Mouse (Mus musculus) testis, adult 2 months (tissue): ENCODE data around the gene Bmpr1b. TPM values are rescaled to one million over a fixed set of nuclear protein-coding genes. Genes with fewer than 3 reads are reported as not detected.

Source experiments
- H3K27ac ChIP-seq: fragments of 200-500 bp; 2 replicates; pipeline ENCODE4 v1.5.1; 2012; ENCODE audit warnings: low read depth, low read length; ENCODE audit not compliant: control insufficient read depth, insufficient read depth
- H3K27me3 ChIP-seq: fragments of 200-500 bp; 2 replicates; pipeline ENCODE4 v1.6.1; 2012; ENCODE audit warnings: mild to moderate bottlenecking, low read length, moderate library complexity; ENCODE audit not compliant: control insufficient read depth, insufficient read depth
- H3K36me3 ChIP-seq: fragments of 200-500 bp; 2 replicates; pipeline ENCODE4 v1.6.1; 2012; ENCODE audit warnings: mild to moderate bottlenecking, low read length; ENCODE audit not compliant: control insufficient read depth, insufficient read depth
- H3K4me1 ChIP-seq: fragments of 200-500 bp; 2 replicates; pipeline ENCODE4 v1.6.1; 2012; ENCODE audit warnings: low read length; ENCODE audit not compliant: control insufficient read depth, insufficient read depth
- H3K4me3 ChIP-seq: fragments of 200-500 bp; 2 replicates; pipeline ENCODE4 v1.5.1; 2012; ENCODE audit warnings: low read depth, mild to moderate bottlenecking, low read length, moderate library complexity, mixed read lengths; ENCODE audit not compliant: control insufficient read depth
- CTCF ChIP-seq: fragments of 200-500 bp; IDR thresholded peaks from 2 replicates; pipeline ENCODE4 v1.5.1; 2012; ENCODE audit warnings: low read depth, mild to moderate bottlenecking, inconsistent platforms, low read length, moderate library complexity; ENCODE audit not compliant: control insufficient read depth, insufficient read depth, insufficient replicate concordance
- POLR2A ChIP-seq: fragments of 200-500 bp; IDR thresholded peaks from 2 replicates; pipeline ENCODE4 v1.6.1; 2012; ENCODE audit warnings: low read depth, mild to moderate bottlenecking, inconsistent platforms, low read length, moderate library complexity; ENCODE audit not compliant: control insufficient read depth
- polyA plus RNA-seq: library from polyadenylated mRNA; depleted of rRNA; stranded (reverse); fragments of >200 nt; gene quantifications from 2 replicates; pipeline ENCODE4 v1.2.3, GENCODE M21; 2012

The Bmpr1b gene
- polyA plus RNA-seq, 1 experiment: 0.10 TPM

DNA sequence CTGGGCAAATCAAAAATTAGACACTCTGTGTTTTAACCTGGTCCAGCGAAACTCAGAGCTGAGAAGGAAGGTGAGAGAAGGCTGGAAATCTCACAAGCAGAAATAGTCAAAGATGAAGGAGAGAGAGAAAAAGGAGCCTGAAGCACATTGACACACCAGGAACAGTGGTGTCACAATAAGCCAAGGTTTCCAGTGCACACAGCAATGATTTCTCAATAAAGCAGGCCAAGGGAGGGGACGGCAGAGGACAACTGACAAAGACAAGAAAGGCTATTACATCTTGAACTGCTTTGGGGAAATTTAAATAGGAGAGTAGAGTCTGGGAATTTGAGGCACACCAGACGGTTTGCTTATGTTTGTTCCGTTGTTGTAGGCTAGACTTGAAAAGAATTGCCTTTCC lies 314.9 kb downstream of the Bmpr1b start:
- TF ChIP-seq CTCF: no peak
- no peak for TF ChIP-seq POLR2A
- H3K36me3 ChIP-seq: no peaks in the 10 kb centered on the region

GRCm38 (mm10) chr3:141850141-141850540 lies 319.1 kb downstream of the Bmpr1b start:
- no peak overlapping the region for H3K27ac ChIP-seq
- H3K4me3 ChIP-seq: no peak overlapping the region
- no peaks in the 10 kb centered on the region for H3K36me3 ChIP-seq
- H3K4me1 ChIP-seq: no peaks in the 10 kb centered on the region
- TF ChIP-seq POLR2A: no peak
- TF ChIP-seq CTCF: no peak
- no peaks in the 10 kb centered on the region for H3K27me3 ChIP-seq

More for the DNA sequence above, 314.9 kb downstream of the Bmpr1b start:
- no peaks in the 10 kb centered on the region for H3K27me3 ChIP-seq
- no peak overlapping the region for H3K4me3 ChIP-seq
- no peak overlapping the region for H3K27ac ChIP-seq
- H3K4me1 ChIP-seq: no peaks in the 10 kb centered on the region

DNA sequence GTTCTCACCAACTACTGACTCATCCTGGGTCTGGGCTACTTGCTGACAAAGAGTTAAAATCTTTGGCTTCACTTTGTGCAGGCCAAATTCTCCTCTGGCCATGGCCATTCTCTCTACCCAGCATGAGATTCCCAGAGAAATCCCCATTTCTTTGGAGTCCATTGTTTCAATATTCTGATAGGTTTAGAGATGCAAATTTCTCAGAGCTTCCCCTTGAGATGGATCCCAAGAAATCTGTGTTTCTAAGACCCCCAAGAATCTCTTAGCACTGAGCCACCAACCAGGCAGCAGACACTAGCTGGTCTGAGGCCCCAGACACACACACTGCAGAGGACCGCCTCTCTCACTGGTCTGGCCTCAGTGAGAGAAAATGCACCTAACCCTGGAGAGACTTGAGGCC lies 320.0 kb downstream of the Bmpr1b start:
- Histone ChIP-seq H3K27me3 (no peaks in the 10 kb centered on the region), H3K36me3 (no peaks in the 10 kb centered on the region), H3K4me1 (no peaks in the 10 kb centered on the region), H3K4me3 (no peak overlapping the region), H3K27ac (no peak overlapping the region)
- TF ChIP-seq CTCF (no peak), POLR2A (no peak)

DNA sequence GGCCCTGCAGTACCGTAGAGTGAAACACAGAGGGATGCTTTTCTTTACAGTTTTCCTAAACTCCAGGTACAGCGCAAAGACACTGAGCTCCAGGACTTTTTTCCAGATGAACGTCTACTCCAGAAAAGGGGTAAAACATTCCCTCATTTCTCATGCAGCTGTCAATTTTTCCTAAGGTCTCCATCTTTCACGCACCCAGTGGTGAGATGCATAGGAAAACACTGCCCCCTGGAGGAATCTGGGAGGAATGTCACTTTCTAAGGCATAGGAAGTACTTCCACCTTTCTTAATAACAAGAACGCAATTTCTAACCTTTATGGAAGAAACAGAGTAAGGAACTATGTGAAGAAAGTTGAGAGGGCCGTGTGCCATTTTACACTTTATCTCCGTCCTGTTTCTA lies 330.4 kb downstream of the Bmpr1b start:
- Histone ChIP-seq H3K36me3 (no peaks in the 10 kb centered on the region), H3K27me3 (no peaks in the 10 kb centered on the region), H3K27ac (no peak overlapping the region), H3K4me3 (no peak overlapping the region), H3K4me1 (no peaks in the 10 kb centered on the region)
- no peak for TF ChIP-seq POLR2A
- TF ChIP-seq CTCF: peak; percentile 13; the same call in 1 of the 2 replicates

DNA sequence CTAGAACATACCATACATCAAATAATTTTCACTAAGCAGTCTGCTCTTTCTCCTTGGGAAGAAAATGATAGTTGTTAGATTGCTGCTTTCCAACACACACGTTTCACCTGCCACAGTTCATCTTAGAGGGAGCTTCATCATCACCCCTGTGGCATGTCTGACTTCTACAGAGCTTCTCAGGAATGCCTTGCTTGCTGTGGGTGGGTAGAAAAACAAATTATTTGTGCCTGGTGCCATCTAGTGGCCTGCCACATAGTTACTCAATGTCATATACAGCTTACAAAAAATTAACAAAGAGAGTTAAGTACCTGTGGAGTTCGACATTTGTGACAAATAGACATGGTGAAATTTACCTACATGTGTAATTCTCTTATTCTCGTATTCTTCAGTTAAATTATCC lies 338.1 kb downstream of the Bmpr1b start:
- no peak overlapping the region for H3K27ac ChIP-seq

DNA sequence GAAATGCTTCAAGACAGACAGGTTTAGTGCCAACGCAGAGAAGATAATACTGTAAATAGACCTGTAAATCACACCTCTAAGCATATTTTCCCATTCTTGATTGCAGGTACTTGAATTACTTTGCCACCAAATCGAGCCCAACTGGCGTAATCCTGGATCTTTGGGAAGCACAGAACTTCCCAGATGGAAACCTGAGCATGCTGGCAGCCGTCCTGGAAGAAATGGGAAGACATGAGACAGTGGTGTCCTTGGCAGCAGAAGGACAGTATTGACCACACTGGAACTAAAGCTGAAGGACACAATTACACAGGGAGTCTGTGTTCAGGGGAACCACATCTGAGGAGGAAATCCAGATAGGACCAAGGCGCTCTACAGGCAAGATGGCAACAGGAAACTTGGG lies 340.9 kb downstream of the Bmpr1b start:
- Histone ChIP-seq H3K36me3 (no peaks in the 10 kb centered on the region), H3K27me3 (no peaks in the 10 kb centered on the region), H3K4me1 (no peaks in the 10 kb centered on the region), H3K4me3 (no peak overlapping the region), H3K27ac (no peak overlapping the region)
- no peak for TF ChIP-seq POLR2A

More for the DNA sequence above, 338.1 kb downstream of the Bmpr1b start:
- Histone ChIP-seq H3K27me3 (no peaks in the 10 kb centered on the region), H3K4me1 (no peaks in the 10 kb centered on the region), H3K36me3 (no peaks in the 10 kb centered on the region), H3K4me3 (no peak overlapping the region)
- no peak for TF ChIP-seq CTCF
- no peak for TF ChIP-seq POLR2A

DNA sequence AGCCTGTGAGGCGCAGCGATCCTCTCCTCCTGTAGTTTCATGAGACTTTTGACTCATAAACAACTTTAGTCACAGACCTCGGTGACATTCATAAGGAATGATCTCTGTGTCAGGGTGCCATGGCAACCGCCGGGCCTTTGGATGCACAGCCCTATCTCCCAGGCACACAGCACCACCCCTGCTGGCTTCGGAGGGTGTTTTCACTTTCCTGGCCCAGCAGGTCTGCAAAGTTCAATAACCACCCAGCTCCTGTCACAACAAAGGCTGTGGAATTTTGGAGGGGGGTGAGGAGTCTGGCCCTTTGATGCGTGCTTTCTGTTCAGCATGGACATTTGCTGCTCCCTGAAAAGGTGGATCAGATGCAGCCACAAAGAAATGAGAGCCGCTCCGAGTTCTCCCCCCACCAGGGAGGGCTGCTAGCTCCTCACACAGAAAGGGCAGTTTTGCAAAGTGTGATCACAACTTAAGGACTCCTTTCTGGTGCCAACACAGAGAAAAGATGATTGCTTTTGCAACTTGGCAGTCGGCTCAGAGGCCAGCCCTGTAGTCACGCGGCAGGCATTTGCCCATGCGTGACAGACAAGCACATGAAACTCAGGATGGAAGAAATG lies 349.8 kb downstream of the Bmpr1b start:
- no peaks in the 10 kb centered on the region for H3K27me3 ChIP-seq
- no peak for TF ChIP-seq POLR2A
- no peak for TF ChIP-seq CTCF
- H3K36me3 ChIP-seq: no peaks in the 10 kb centered on the region
- no peaks in the 10 kb centered on the region for H3K4me1 ChIP-seq
- no peak overlapping the region for H3K27ac ChIP-seq
- no peak overlapping the region for H3K4me3 ChIP-seq

GRCm38 (mm10) chr3:141818615-141819312 lies 350.5 kb downstream of the Bmpr1b start:
- TF ChIP-seq CTCF (no peak), POLR2A (no peak)
- no peak overlapping the region for H3K27ac ChIP-seq
- no peak overlapping the region for H3K4me3 ChIP-seq

More at GRCm38 (mm10) chr3:141818615-141819312, 350.5 kb downstream of the Bmpr1b start:
- Histone ChIP-seq H3K4me1 (no peaks in the 10 kb centered on the region), H3K36me3 (no peaks in the 10 kb centered on the region), H3K27me3 (no peaks in the 10 kb centered on the region)
